Mouse (Mus musculus): ENCODE data around the gene Def6. TPM values are rescaled to one million over a fixed set of nuclear protein-coding genes. Genes with fewer than 3 reads are reported as not detected.

The Def6 gene
- 193 TPM for polyA plus RNA-seq (2017; shearing (Covaris generic))

DNA sequence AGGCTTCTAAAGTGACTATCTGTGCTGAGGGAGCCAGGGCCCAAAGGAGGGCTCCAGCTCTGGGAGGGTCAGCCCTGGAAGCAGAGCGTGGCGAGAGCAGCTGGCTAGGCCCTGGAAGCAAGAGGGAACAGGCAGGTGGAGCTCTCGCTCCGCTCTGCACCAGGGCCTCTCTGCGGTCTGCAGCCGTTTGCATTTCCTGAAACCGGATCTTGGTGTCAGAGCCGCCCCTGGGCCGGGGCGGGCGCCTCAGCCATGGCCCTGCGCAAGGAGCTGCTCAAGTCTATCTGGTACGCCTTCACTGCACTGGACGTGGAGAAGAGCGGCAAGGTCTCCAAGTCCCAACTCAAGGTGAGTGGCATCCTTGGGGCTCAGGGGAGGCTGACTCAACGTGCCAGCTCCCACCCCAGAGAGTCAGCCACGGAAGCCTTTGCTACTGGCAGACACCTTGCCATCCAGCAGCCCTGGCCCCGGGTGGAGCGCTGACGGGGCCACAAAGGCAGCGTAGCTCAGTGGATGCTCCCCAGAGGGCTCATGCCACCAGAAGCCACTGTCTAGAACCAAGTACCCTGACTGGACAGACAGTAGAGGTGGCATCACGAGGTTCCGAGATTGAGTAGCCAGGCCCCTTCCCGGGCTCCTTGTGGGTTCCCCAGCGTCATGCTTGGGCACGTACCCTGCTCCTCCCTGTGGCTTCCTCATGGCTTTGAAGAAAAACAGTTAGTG, at the start of gene Def6:
Gene Def6, plus strand, starts transcription at position 188 of the 723 bp plus-strand sequence.

DNA sequence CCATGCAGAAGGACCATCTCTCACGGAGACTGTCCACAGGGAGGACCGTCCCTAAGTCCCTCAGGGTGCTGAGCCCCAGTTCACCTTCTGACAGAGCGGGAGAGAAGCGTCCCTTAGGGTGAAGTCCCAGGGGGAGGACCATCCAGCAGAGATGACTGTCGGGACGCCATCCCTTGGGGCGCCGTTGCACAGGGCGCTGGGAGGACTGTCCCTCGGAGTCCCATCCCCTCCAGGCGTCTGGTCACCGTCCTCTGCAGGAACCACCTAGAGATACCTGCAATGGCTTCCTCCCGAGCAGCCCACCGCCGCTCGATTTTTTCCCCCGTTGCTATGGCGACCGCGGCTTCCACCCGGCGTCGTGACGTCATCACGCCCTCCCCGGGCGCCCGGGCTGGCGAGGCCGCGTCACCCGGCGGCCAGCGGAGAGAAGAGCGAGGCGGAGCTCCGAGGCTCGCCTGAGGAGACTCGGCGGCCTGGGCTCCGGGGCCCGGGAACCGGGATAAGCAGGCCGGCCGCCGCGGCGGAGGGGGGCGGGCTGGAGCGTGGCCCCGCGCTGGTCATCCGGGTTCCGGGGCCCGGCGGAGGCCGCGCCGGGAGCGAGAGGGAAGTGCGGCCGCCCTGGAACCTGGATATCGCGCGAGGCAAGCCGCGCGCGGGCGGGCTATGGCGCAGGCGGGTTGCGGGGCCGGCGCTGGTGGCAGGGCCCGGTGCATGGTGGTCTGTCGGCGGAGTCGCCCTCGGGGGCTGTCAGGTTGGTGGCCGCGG, 30.6 kb upstream of the Def6 start, which contains the start of gene Zfp523:
Gene Zfp523, plus strand, starts transcription at position 355 of the 765 bp plus-strand sequence.

DNA sequence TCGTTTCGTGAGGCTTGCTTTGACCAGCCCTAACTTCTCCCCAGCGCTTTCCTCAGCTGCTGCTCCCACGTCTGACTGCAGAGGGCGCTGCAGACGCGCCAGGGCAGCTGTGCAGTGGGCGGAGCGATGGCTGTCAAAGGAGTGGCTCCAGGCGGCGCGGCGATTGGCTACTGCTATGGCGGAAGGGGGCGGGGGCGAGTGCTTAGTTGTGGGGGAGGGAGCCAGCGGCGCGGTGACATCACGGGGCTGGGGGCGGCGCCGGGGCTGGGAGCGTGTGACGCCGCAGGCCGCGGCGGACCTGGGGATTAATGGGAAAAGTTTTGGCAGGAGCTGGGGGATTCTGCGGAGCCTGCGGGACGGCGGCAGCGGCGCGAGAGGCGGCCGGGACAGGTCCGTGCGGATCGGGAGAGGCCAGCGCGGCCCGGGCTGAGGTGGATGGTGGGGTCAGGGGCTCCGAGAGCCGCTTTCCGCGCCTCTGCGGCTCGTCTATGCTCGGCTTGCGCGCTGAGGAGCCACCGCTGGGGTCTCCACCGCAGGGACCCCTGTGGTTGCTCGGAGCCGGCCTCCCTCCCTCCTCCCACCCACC, 25.0 kb downstream of the Def6 start, which contains the start of gene Ppard:
Gene Ppard, plus strand, starts transcription at position 226 of the 586 bp plus-strand sequence.

Other genes starting within 250 kb of the Def6 start
- 1.2 TPM for gene Tcp11, start 127.1 kb upstream of the Def6 start, polyA plus RNA-seq (2017; shearing (Covaris generic))
- gene Scube3, start 65.6 kb upstream of the Def6 start, polyA plus RNA-seq (2017; shearing (Covaris generic)) = not detected
- gene Zfp523, start 30.6 kb upstream of the Def6 start, polyA plus RNA-seq (2017; shearing (Covaris generic)) = 2.4 TPM
- gene Ppard, start 24.9 kb downstream of the Def6 start, polyA plus RNA-seq (2017; shearing (Covaris generic)) = 2.2 TPM
- gene Fance, start 105.7 kb downstream of the Def6 start, polyA plus RNA-seq (2017; shearing (Covaris generic)) = 5.5 TPM
- 470 TPM for gene Rpl10a, start 120.7 kb downstream of the Def6 start, polyA plus RNA-seq (2017; shearing (Covaris generic))
- gene Tead3, start 143.0 kb downstream of the Def6 start, polyA plus RNA-seq (2017; shearing (Covaris generic)) = 0.17 TPM
- not detected for gene Tulp1, start 157.4 kb downstream of the Def6 start, polyA plus RNA-seq (2017; shearing (Covaris generic))